Mouse (Mus musculus) ES-E14 (cell line): ENCODE results near the gene Mpzl3. TPM values are rescaled to one million over a fixed set of nuclear protein-coding genes. Genes with fewer than 3 reads are reported as not detected.

Experiments
- DNase-seq: peaks from one replicate; pipeline ENCODE4 v3.0.0-alpha.2; 2013; ENCODE audit warnings: low read depth, low spot score
- H3K27ac ChIP-seq: 2 replicates; pipeline ENCODE4 v1.5.1; 2012; ENCODE audit warnings: low read depth, mild to moderate bottlenecking, low read length, moderate library complexity, mixed read lengths; ENCODE audit not compliant: poor library complexity, insufficient read depth, severe bottlenecking
- H3K36me3 ChIP-seq: 2 replicates; pipeline ENCODE4 v1.6.1; 2012; ENCODE audit warnings: mild to moderate bottlenecking, low read length, moderate library complexity, mixed read lengths; ENCODE audit not compliant: control insufficient read depth, poor library complexity, insufficient read depth, severe bottlenecking
- H3K4me1 ChIP-seq, 2 experiments: fragments of 150-350 bp in 1 of 2; sonication (generic) in 1 of 2; 2 replicates each; pipeline ENCODE4 v1.6.1; 2012; ENCODE audit warnings: low read length in 2 of 2, mild to moderate bottlenecking in 1 of 2, mixed read lengths in 1 of 2; ENCODE audit not compliant: control insufficient read depth in 2 of 2, insufficient read depth in 2 of 2, poor library complexity in 1 of 2
- H3K4me3 ChIP-seq, 2 experiments: fragments of 150-350 bp in 1 of 2; sonication (generic) in 1 of 2; 2 replicates each; pipeline ENCODE4 v1.5.1; 2012; ENCODE audit warnings: low read length in 2 of 2, low read depth in 1 of 2, mild to moderate bottlenecking in 1 of 2, mixed read lengths in 1 of 2; ENCODE audit not compliant: insufficient read depth in 1 of 2, poor library complexity in 1 of 2, severe bottlenecking in 1 of 2
- H3K9ac ChIP-seq: 2 replicates; pipeline ENCODE4 v1.6.1; 2012; ENCODE audit warnings: low read depth, mild to moderate bottlenecking, low read length, mixed read lengths; ENCODE audit not compliant: poor library complexity, insufficient read depth, severe bottlenecking
- H3K9me3 ChIP-seq: fragments of 150-350 bp; sonication (generic); 2 replicates; pipeline ENCODE4 v1.6.1; 2012; ENCODE audit warnings: low read depth, mild to moderate bottlenecking, low read length; ENCODE audit not compliant: control insufficient read depth, insufficient read depth
- CHD2 ChIP-seq: IDR thresholded peaks from 2 replicates; pipeline ENCODE4 v1.6.1; 2014; ENCODE audit warnings: mild to moderate bottlenecking, low read depth, low read length, inconsistent platforms
- HCFC1 ChIP-seq: IDR thresholded peaks from 2 replicates; pipeline ENCODE4 v1.6.1; 2012; ENCODE audit warnings: low read length, inconsistent platforms, borderline replicate concordance; ENCODE audit not compliant: insufficient read depth
- MAFK ChIP-seq: IDR thresholded peaks from 2 replicates; pipeline ENCODE4 v1.6.1; 2014; ENCODE audit warnings: mild to moderate bottlenecking, low read depth, low read length, inconsistent platforms; ENCODE audit not compliant: insufficient read depth
- ZC3H11A ChIP-seq: IDR thresholded peaks from 2 replicates; pipeline ENCODE4 v1.6.1; 2012; ENCODE audit warnings: low read depth, mild to moderate bottlenecking, inconsistent platforms, low read length, borderline replicate concordance
- ZNF384 ChIP-seq: IDR thresholded peaks from 2 replicates; pipeline ENCODE4 v1.6.1; 2012; ENCODE audit warnings: low read depth, low read length, inconsistent platforms
- in situ Hi-C, 2 experiments: fragments of 600-800 bp; cut with MboI; formaldehyde crosslinking; loops; one replicate each; pipeline ENCODE4 v1.15.1; 2025; ENCODE audit warnings: low sequenced_read_pairs in 2 of 2, inconsistent platforms in 1 of 2; ENCODE audit not compliant: unreplicated experiment in 2 of 2
- total RNA-seq: library from RNA; depleted of rRNA; stranded (reverse); fragments of 300-350 nt; gene quantifications from 2 replicates; pipeline ENCODE4 v1.2.3, GENCODE M21; 2012

Mpzl3 gene
- total RNA-seq, 1 experiment: 5.0 TPM

DNA sequence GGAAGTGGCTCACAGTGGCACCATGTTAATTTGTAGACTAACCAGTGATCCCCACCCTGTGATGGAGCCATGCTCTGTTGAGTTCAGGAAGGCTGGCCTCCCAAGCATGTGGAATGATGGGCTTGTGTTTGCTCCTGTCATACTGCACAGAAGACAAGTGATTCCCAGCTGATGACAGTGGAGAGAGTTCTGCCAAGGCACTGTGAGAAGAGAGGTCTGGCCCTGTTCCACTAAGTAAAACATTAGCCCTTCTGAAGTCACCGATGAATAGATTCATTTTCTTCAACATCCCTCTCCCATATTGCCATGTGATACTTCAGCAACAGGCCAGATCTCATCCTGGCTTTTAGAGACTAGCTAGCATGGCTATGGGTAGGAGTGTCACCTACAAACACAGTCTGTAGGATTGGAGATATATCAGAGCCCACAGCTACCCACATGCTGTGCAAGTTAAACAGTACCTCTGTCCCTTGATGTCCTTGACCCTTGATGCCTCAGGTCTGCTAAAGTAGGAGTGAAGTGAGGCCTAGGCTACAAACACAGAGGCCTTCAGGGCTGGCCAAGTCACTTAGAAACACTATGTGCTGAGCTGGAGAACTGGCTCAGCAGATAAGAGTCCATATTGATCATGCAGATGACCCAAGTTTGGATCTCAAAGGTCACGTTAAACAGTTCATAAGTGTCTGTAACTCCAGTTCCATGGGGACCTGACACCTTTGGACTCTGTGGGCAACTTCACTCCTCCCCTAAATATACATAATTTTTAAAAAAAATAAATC is 50.8 kb downstream of the Mpzl3 start:
- H3K36me3 ChIP-seq: no peaks in the 10 kb centered on the region
- no peak for DNase-seq
- TF ChIP-seq MAFK (no peak), ZNF384 (no peak), ZC3H11A (no peak), HCFC1 (no peak), CHD2 (no peak)
- H3K4me3 ChIP-seq: no peak overlapping the region
- no peak overlapping the region for H3K9ac ChIP-seq
- no peak overlapping the region for H3K27ac ChIP-seq
- in situ Hi-C loops: no loop called here
- H3K4me1 ChIP-seq: no peaks in the 10 kb centered on the region
- H3K9me3 ChIP-seq: no peaks in the 10 kb centered on the region

DNA sequence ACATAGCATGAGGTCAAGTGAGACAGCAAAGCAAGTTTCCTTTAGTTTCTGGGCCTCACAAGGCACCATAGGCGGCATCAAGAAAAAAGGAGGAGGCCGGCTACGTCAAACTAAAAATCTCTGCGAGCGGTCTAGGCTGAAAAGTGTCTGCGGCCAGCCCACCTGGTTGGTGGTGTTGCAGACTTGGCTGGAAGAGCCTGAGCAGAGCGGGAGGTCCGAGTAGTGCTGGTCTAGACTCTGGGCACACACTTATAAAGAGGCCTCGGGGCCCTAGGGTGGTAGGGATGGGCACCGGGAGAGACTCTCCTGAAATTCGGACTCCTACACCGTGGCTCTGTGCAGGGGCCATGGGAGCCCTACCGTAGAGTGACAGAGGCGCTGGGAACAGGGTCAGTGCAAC is 60.7 kb downstream of the Mpzl3 start:
- Histone ChIP-seq H3K27ac (no peak overlapping the region), H3K4me3 (peak overlapping the region; percentile 31 to 50; a peak in 2 of 4 replicates), H3K36me3 (no peaks in the 10 kb centered on the region), H3K4me1 (peaks cover 0 to 3% of the 10 kb centered on the region in 2 experiments; a peak in 1 of 4 replicates), H3K9ac (peak overlapping the region; percentile 27; the same call in 1 of the 2 replicates), H3K9me3 (no peaks in the 10 kb centered on the region)
- DNase-seq: no peak
- no peak for TF ChIP-seq HCFC1
- no peak for TF ChIP-seq ZNF384
- no peak for TF ChIP-seq ZC3H11A
- TF ChIP-seq CHD2: no peak
- TF ChIP-seq MAFK: no peak
- in situ Hi-C loops: no loop called here

DNA sequence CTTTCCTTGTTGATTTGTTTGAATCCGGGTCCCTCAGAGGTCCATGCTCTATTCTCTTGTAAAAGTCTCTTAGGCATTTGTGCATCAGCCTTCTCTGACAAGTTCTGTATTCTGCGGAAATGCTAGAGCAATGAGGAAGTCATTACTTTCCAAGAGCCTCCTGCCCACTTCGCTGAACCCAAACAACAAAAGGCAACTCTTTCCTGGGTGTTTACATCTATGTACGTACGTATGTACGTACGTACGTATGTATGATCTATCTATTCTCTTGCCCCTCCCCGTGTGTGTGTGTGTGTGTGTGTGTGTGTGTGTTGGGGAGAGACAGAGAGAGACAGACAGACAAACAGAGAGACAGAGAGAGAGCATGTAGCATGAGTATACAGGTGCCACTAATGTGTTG is 61.8 kb downstream of the Mpzl3 start:
- peaks cover 0 to 3% of the 10 kb centered on the region in 2 experiments; a peak in 1 of 4 replicates for H3K4me1 ChIP-seq
- no peak overlapping the region for H3K27ac ChIP-seq
- no peaks in the 10 kb centered on the region for H3K9me3 ChIP-seq
- in situ Hi-C loops: no loop called here
- DNase-seq: no peak
- H3K9ac ChIP-seq: no peak overlapping the region
- H3K36me3 ChIP-seq: no peaks in the 10 kb centered on the region
- no peak overlapping the region for H3K4me3 ChIP-seq
- no peak for TF ChIP-seq ZNF384
- no peak for TF ChIP-seq ZC3H11A
- TF ChIP-seq CHD2: no peak
- TF ChIP-seq MAFK: no peak
- no peak for TF ChIP-seq HCFC1

DNA sequence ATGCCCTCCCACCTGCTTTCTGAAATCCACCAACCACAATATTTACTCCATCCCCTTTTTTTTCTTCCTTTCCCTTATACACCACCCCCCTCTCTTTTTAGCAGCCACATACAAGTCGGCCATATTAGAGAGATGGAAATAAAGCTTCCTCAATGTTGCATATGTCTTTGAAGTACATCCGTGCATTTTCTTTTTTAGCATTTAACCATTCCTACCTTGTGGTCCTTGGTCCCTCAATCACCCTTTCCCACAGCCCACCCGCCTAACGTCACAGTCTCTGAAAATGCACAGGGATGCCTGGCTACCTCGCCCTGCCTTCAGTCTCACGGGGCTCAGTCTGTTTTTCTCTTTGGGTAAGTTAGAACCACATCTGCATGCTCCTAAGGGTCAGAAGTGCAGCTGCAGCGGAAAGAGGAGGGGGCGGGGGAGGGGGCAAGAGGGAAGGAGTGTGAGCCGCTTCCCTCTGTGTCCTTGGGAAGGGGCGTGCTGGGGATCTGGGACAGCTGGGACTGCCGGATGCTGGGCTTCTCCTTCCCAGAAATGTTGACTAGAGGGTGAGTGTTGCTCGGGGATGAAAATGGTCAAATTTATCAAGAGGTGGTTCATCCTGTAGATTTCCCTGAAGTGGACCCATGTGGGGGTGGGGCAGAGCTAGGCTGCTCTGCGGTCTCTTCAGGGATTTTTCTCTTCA is 62.9 kb downstream of the Mpzl3 start, which contains the start of gene Scn2b:
Gene Scn2b (plus strand): TSS at position 42 of the 691 bp plus-strand sequence.
- no peak within 1 kb of the TSS for H3K27ac ChIP-seq
- H3K36me3 ChIP-seq: no peaks in the 10 kb centered on the region
- in situ Hi-C loops: no loop called here
- TF ChIP-seq ZNF384 (peak; percentile 88), MAFK (no peak)
- H3K4me3 ChIP-seq: peak within 1 kb of the TSS; percentile 44 to 54
- H3K9ac ChIP-seq: peak within 1 kb of the TSS; percentile 23; the same call in 1 of the 2 replicates
- H3K9me3 ChIP-seq: no peaks in the 10 kb centered on the region
- no peak for DNase-seq
- peaks cover 0 to 7% of the 10 kb centered on the region in 2 experiments; a peak in 1 of 4 replicates for H3K4me1 ChIP-seq
